Mouse (Mus musculus) midbrain, embryonic 13.5 days (tissue): ENCODE measurements around the gene Mctp1. TPM values are rescaled to one million over a fixed set of nuclear protein-coding genes. Genes with fewer than 3 reads are reported as not detected.
A peak's percentile ranks its signal among the peaks of the same experiment; 100 is the strongest.

Experiments
- ATAC-seq: fragments of 200-750 bp; cut with Nextera tagmentation; 2 replicates; pipeline ENCODE4 v1.8.0; 2017; ENCODE audit warnings: mild to moderate bottlenecking, moderate TSS enrichment, moderate library complexity
- H3K27ac ChIP-seq: fragments of 300-500 bp; sonication (generic); 2 replicates; pipeline ENCODE4 v1.5.1; 2015; ENCODE audit warnings: inconsistent platforms, mild to moderate bottlenecking, moderate library complexity
- H3K27me3 ChIP-seq: fragments of 300-500 bp; sonication (generic); 2 replicates; pipeline ENCODE4 v1.6.1; 2015; ENCODE audit warnings: mild to moderate bottlenecking, inconsistent platforms
- H3K36me3 ChIP-seq: fragments of 300-500 bp; sonication (generic); 2 replicates; pipeline ENCODE4 v1.6.1; 2015; ENCODE audit warnings: mild to moderate bottlenecking, inconsistent platforms
- H3K4me1 ChIP-seq: fragments of 300-500 bp; sonication (generic); replicated peaks from 2 replicates; pipeline ENCODE4 v1.6.1; 2015; ENCODE audit warnings: inconsistent platforms
- H3K4me2 ChIP-seq: fragments of 300-500 bp; sonication (generic); replicated peaks from 2 replicates; pipeline ENCODE4 v1.6.1; 2015; ENCODE audit warnings: moderate library complexity, mild to moderate bottlenecking, inconsistent platforms
- H3K4me3 ChIP-seq: fragments of 300-500 bp; sonication (generic); replicated peaks from 2 replicates; pipeline ENCODE4 v1.5.1; 2015; ENCODE audit warnings: mild to moderate bottlenecking, inconsistent platforms
- H3K9ac ChIP-seq: fragments of 300-500 bp; sonication (generic); replicated peaks from 2 replicates; pipeline ENCODE4 v1.6.1; 2015; ENCODE audit warnings: mild to moderate bottlenecking, inconsistent platforms
- H3K9me3 ChIP-seq: fragments of 300-500 bp; sonication (generic); 2 replicates; pipeline ENCODE4 v1.6.1; 2016; ENCODE audit warnings: mild to moderate bottlenecking, inconsistent platforms
- WGBS: fragments of 180-500 bp; shearing (Covaris S2); methylation state at CpG from one replicate; pipeline ENCODE4 v1.1.7; 2015; 5-methylcytosine and 5-hydroxymethylcytosine counted together
- polyA plus RNA-seq: library from polyadenylated mRNA; unstranded; fragments of >200 nt; fragmentation: Nextera tagmentation; extraction: Ambion mirVana; gene quantifications from 2 replicates; pipeline ENCODE4 v1.2.1, GENCODE M21; 2015

Gene Mctp1
- polyA plus RNA-seq, 1 experiment from 2014 or later, result 5.8 TPM

DNA sequence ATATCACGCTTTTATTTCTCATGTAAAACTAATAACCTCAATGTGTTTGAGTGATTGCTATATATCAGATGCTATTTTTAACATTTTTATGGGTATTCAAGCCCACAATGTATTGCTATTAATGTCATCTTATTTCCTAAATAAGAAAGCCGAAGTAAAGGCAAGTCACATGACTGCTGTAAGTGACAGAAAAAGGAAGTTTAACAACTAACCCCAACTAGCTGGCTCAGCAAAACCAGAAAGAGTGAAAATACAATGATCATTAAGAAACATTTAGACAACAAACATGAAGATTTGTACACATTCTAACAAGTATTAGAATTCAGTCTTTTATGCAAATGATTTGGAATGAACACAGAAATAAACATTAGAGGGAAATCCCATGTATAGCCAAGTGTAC lies 253.9 kb downstream of the Mctp1 start:
- H3K27me3 ChIP-seq, result no peaks in the 10 kb centered on the region
- no peak overlapping the region for H3K4me2 ChIP-seq
- H3K27ac ChIP-seq, result no peak overlapping the region
- no peak overlapping the region for H3K4me3 ChIP-seq
- no peaks in the 10 kb centered on the region for H3K9me3 ChIP-seq
- no peak overlapping the region for H3K9ac ChIP-seq
- no peaks in the 10 kb centered on the region for H3K4me1 ChIP-seq
- H3K36me3 ChIP-seq, result no peaks in the 10 kb centered on the region
- 88% methylated on average over 2 of the region's 2 CpGs for WGBS
- no peak for ATAC-seq

DNA sequence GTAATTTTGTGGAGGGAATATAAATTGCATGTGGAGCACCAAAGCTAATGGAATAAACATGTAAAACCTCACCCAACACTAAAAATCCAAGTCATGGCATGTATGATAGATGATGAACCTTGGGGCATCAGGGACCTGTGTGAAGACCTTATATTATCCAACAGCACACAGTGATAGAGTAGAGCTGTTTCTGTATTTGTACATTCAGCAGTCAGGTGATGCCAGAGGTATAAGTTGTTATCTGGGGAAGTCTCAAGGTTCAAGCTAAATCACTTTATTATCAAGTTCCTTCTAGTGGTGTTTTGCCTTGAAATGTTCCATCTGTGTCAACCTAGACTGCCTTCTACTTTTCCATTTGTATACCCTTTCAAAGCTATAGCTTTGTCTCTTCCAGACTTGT lies 275.2 kb downstream of the Mctp1 start:
- H3K4me1 ChIP-seq, result no peaks in the 10 kb centered on the region
- H3K27ac ChIP-seq, result no peak overlapping the region
- H3K4me2 ChIP-seq, result no peak overlapping the region
- ATAC-seq, result no peak
- no peaks in the 10 kb centered on the region for H3K27me3 ChIP-seq
- H3K9ac ChIP-seq, result no peak overlapping the region
- no peaks in the 10 kb centered on the region for H3K36me3 ChIP-seq
- H3K4me3 ChIP-seq, result no peak overlapping the region
- H3K9me3 ChIP-seq, result no peaks in the 10 kb centered on the region

DNA sequence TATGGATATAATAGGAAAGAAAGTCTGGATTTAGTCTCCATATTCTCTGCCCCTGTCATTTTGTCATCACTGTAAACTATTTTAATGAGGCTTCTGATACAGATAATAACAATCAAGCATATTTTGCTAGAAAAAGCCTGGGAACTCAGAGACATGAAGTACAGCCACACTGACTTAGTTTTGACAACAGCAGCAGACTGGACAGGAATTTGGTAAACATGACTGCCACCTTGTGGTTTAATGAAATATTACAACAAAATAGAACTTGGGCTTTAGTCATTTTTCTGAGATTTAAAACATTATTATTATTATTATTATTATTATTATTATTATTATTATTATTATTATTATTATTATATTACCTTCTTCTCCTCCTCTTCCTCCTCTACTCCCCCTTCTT lies 297.0 kb downstream of the Mctp1 start:
- no peak for ATAC-seq
- Histone ChIP-seq H3K4me1 (no peaks in the 10 kb centered on the region), H3K36me3 (no peaks in the 10 kb centered on the region), H3K27ac (no peak overlapping the region), H3K9ac (no peak overlapping the region), H3K4me2 (no peak overlapping the region), H3K9me3 (no peaks in the 10 kb centered on the region), H3K27me3 (no peaks in the 10 kb centered on the region), H3K4me3 (no peak overlapping the region)

DNA sequence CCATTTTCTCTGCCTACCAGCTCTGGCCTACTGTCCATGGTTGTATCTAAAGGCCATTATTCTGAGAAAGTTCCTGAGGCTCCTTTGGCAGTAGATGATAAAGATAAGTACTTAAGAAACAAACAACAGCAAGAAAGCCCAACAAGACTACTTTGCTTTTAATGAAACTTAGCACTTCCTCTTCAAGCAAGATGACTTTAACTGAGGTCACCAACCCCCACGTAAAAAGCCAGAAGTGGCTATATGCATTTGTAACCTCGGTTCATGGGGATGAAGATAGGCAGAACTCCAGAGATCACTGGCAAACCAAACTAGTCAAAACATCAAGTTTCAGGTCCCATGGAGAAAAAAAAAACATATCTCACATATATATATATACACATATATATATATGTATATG lies 305.0 kb downstream of the Mctp1 start:
- H3K36me3 ChIP-seq, result no peaks in the 10 kb centered on the region
- 89% methylated on average over 2 of the region's 2 CpGs for WGBS
- H3K4me1 ChIP-seq, result no peaks in the 10 kb centered on the region
- no peak overlapping the region for H3K4me2 ChIP-seq
- no peak overlapping the region for H3K4me3 ChIP-seq
- no peak for ATAC-seq
- no peaks in the 10 kb centered on the region for H3K27me3 ChIP-seq
- H3K9ac ChIP-seq, result no peak overlapping the region
- no peaks in the 10 kb centered on the region for H3K9me3 ChIP-seq
- no peak overlapping the region for H3K27ac ChIP-seq

DNA sequence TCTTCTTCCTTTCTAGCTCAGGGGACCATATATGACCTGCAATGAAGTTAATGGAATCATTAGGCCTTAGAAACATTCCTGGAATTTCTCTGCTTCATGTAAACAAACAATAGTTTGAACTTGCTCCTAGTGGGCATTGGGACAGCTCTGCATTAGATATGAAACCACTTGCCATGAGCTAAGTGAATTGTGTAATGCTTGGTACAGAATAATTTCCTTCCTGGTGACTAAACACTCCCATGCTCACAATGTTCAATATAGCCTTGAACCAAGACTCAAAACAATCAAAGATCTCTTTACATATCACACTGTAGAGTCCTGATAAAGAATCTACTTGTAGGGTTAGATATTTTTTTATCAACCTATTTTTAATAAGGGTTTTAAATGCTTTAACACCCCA lies 305.8 kb downstream of the Mctp1 start:
- Histone ChIP-seq H3K4me1 (no peaks in the 10 kb centered on the region), H3K9ac (no peak overlapping the region), H3K4me3 (no peak overlapping the region), H3K27me3 (no peaks in the 10 kb centered on the region), H3K36me3 (no peaks in the 10 kb centered on the region), H3K4me2 (no peak overlapping the region), H3K27ac (no peak overlapping the region), H3K9me3 (no peaks in the 10 kb centered on the region)
- ATAC-seq, result no peak

GRCm38 (mm10) chr13:76690697-76691096 lies 306.4 kb downstream of the Mctp1 start:
- no peak for ATAC-seq
- no peak overlapping the region for H3K9ac ChIP-seq
- no peaks in the 10 kb centered on the region for H3K27me3 ChIP-seq
- H3K9me3 ChIP-seq, result no peaks in the 10 kb centered on the region
- no peak overlapping the region for H3K4me2 ChIP-seq
- no peak overlapping the region for H3K4me3 ChIP-seq
- H3K36me3 ChIP-seq, result no peaks in the 10 kb centered on the region
- H3K27ac ChIP-seq, result no peak overlapping the region
- WGBS, result 79% methylated on average over 1 of the region's 1 CpGs
- no peaks in the 10 kb centered on the region for H3K4me1 ChIP-seq

DNA sequence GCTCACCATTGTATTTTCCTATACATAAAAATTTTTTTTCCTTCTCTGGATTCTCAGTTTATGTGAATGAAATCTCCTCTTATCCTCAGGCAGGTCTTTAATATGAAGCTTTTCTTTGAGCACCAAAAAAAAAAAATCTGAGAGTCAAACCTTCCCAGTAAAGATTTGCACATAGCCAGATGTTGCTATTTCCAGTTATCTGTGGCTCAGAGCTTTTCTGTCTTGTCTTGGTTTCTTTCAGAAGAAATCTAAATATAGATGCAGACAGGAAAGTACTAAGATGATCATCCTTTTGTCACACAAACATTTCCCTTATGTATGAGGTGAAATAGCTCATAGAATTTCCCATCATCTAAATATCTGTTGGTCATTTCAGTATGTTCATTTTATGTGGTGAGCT lies 349.7 kb downstream of the Mctp1 start:
- H3K4me3 ChIP-seq, result no peak overlapping the region
- no peaks in the 10 kb centered on the region for H3K9me3 ChIP-seq
- no peaks in the 10 kb centered on the region for H3K36me3 ChIP-seq
- H3K4me2 ChIP-seq, result no peak overlapping the region
- no peak overlapping the region for H3K27ac ChIP-seq
- ATAC-seq, result no peak
- H3K4me1 ChIP-seq, result no peaks in the 10 kb centered on the region
- H3K27me3 ChIP-seq, result no peaks in the 10 kb centered on the region
- H3K9ac ChIP-seq, result no peak overlapping the region

DNA sequence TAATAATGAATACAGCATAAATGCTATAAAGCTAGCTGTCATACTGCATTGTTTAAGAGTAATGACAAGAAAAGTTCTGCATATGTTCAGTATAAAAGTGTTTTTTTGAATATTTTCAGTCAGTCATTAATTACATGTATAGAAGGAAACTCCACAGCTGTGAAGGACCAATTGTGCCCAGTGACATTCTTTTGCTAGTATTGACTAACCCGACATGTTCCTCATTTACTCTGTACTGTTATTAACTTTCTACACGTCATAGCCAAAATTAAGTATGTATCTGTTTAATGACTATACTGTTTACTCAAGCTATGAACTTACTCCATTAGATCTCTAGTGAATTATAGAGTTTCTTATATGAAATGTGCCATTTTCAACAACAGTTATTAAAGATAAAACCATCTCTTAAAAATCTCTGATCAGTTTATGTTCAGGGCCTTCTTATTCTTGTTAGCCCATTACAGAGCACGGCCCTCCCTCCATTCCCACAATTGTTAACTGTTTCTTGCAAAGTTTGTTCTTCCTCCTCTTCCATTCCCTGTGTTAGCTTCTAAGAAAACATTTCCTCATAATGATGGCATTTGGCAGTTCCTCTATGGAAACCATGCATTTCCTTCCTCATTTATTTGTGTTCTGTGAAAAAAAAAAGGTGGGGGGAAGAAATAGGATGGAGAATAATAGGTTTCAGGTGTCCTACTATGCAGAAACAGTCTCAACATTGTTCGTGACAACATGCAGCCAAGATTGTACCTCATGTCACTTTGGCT lies 366.5 kb downstream of the Mctp1 start:
- 87% methylated on average over 4 of the region's 4 CpGs for WGBS
- H3K9me3 ChIP-seq, result no peaks in the 10 kb centered on the region

GRCm38 (mm10) chr13:76759832-76760490 lies 375.6 kb downstream of the Mctp1 start:
- 32% methylated on average over 6 of the region's 6 CpGs for WGBS
- H3K9ac ChIP-seq, result no peak overlapping the region
- H3K4me1 ChIP-seq, result no peaks in the 10 kb centered on the region
- no peak overlapping the region for H3K4me3 ChIP-seq
- no peaks in the 10 kb centered on the region for H3K27me3 ChIP-seq
- no peak overlapping the region for H3K4me2 ChIP-seq
- 0 out of 2 replicates have a peak, but pooled peaks have one; percentile 24 for ATAC-seq
- no peak overlapping the region for H3K27ac ChIP-seq
- no peaks in the 10 kb centered on the region for H3K9me3 ChIP-seq
- no peaks in the 10 kb centered on the region for H3K36me3 ChIP-seq

More for the DNA sequence above, 366.5 kb downstream of the Mctp1 start:
- H3K9ac ChIP-seq, result no peak overlapping the region
- no peak overlapping the region for H3K27ac ChIP-seq
- H3K4me3 ChIP-seq, result no peak overlapping the region
- no peak overlapping the region for H3K4me2 ChIP-seq
- no peaks in the 10 kb centered on the region for H3K36me3 ChIP-seq
- no peak for ATAC-seq
- H3K4me1 ChIP-seq, result no peaks in the 10 kb centered on the region
- H3K27me3 ChIP-seq, result no peaks in the 10 kb centered on the region

DNA sequence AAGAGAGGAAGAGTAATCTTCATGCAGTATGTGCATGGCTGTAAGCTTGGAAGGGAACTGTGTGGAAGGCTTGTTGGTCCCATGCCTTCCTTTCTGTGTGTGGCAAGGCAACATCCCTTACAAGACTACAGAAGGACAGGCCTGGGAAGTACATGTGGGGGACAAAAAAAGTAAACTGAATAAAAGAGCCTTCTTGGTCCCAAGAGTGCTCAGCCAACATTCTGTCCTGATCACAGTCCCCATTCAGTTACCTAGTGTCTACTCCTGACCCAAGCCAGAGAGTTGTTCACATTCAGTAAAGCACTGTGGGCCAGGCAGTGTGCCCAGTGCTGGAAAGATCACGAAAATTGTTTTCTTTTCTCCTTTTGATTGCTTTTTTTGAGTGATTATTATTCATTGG lies 415.3 kb downstream of the Mctp1 start:
- Histone ChIP-seq H3K4me3 (no peak overlapping the region), H3K27me3 (peaks cover 14% of the 10 kb centered on the region), H3K4me1 (peaks cover 11% of the 10 kb centered on the region; the same call in 1 of the 2 replicates), H3K9me3 (no peaks in the 10 kb centered on the region), H3K27ac (no peak overlapping the region), H3K36me3 (no peaks in the 10 kb centered on the region), H3K4me2 (no peak overlapping the region), H3K9ac (no peak overlapping the region)
- no peak for ATAC-seq
- 81% methylated on average over 1 of the region's 1 CpGs for WGBS

DNA sequence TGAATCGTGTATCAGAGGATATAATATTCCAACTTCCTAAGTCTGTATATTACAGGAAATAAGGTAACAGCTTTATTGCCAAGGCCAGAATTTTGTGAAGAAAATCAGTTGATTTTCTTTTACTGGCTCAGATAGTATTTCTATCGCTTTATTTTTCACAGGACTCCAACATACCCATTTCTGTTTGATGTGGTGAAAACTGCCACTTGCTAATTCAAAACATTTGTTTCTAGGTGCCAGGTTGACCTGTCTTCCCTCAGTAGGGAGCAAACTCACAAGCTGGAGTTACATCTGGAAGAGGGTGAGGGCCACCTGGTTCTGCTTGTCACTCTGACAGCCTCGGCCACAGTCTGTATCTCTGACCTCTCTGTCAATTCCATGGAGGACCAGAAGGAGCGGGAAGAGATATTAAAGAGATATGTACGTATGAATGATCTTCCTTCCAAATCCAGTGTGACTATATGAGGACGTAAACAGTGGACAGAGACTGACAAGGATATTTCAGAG lies 416.8 kb downstream of the Mctp1 start:
- no peaks in the 10 kb centered on the region for H3K36me3 ChIP-seq
- peaks cover 23% of the 10 kb centered on the region for H3K27me3 ChIP-seq
- no peaks in the 10 kb centered on the region for H3K9me3 ChIP-seq
- no peak overlapping the region for H3K4me3 ChIP-seq
- no peak overlapping the region for H3K27ac ChIP-seq
- no peak for ATAC-seq
- WGBS, result 81% methylated on average over 6 of the region's 6 CpGs
- no peak overlapping the region for H3K9ac ChIP-seq
- H3K4me2 ChIP-seq, result no peak overlapping the region
- H3K4me1 ChIP-seq, result peaks cover 11% of the 10 kb centered on the region; the same call in 1 of the 2 replicates

GRCm38 (mm10) chr13:76802051-76802728 lies 417.9 kb downstream of the Mctp1 start:
- Histone ChIP-seq H3K4me2 (no peak overlapping the region), H3K9ac (no peak overlapping the region), H3K4me3 (no peak overlapping the region), H3K27ac (peak overlapping the region; percentile 70), H3K4me1 (peaks cover 11% of the 10 kb centered on the region; the same call in 1 of the 2 replicates), H3K36me3 (no peaks in the 10 kb centered on the region), H3K9me3 (no peaks in the 10 kb centered on the region), H3K27me3 (peaks cover 30% of the 10 kb centered on the region)
- ATAC-seq, result peak; percentile 93
- 16% methylated on average over 3 of the region's 3 CpGs for WGBS
